Comparison of ENCODE assay signal across 22 mouse cellular contexts in genomic region chr15:96770299-96770698, GRCm38 (mm10).
DNase-seq lines count a peak whose midpoint lies in the region; ATAC-seq and TF ChIP-seq lines count a peak whose summit lies in the region.
"Had no signal": no experiment of that assay in that cellular context is flagged by ENCODE, and none has a peak within 500 bp of the region (broad histone marks: within the 10 kb centered on the region; RNA-seq: fewer than 3 reads in every experiment).

No protein-coding gene starts in this region.

- H3K27ac ChIP-seq in heart, embryonic 13.5 days (replicated peaks) = peak overlapping the region; percentile 44; the same call in 1 of the 2 replicates
- H3K27ac ChIP-seq in heart, embryonic 11.5 days (ENCODE audit: low read depth, low read length) = no peak overlapping the region
- H3K27ac ChIP-seq in kidney, embryonic 15.5 days = peak overlapping the region; percentile 57
- H3K27ac ChIP-seq in thymus, adult 2 months (ENCODE audit: control insufficient read depth, insufficient read depth, low read length) = no peak overlapping the region
- H3K27ac ChIP-seq: embryonic facial prominence, embryonic 13.5 days; hindbrain, postnatal 0 days; limb, embryonic 13.5 days; liver, embryonic 12.5 days had no signal

- POLR2A ChIA-PET in Patski (lab: Charles Lee) = interaction anchor here (1.4 kb wide), 1 partner anchor 13 kb away, joined by 3 read pairs; no protein-coding TSS in a partner anchor

- DNase-seq in kidney, adult 8-10 months = no peak
- DNase-seq in 3T3-L1 (ENCODE audit: low read depth, low spot score) (peak; percentile 53), Patski (ENCODE audit: low read depth, low spot score) (no peak)
- DNase-seq in frontal cortex, postnatal 14 days (ENCODE audit: low spot score in 2 of 2) = no peak
- no peak for DNase-seq in thymus, adult 2 months
- DNase-seq: adrenal gland, postnatal 25 days; cerebellum, adult 8-10 months; cerebellum, postnatal 36 days; embryo, embryonic 11 days; kidney, postnatal 36 days; lung, adult 18-20 months; midbrain, embryonic 14.5 days; right cerebral cortex, postnatal 14 days had no signal

- no peak for TF ChIP-seq POLR2A in thymus, adult 2 months (IDR thresholded peaks at IDR 0.05; ENCODE audit: control insufficient read depth, extremely low read depth, insufficient read depth, low read length, poor library complexity)

- no peaks in the 10 kb centered on the region for H3K36me3 ChIP-seq in heart, embryonic 13.5 days
- no peaks in the 10 kb centered on the region for H3K36me3 ChIP-seq in heart, embryonic 11.5 days (ENCODE audit: control insufficient read depth, insufficient read depth, low read length)
- no peaks in the 10 kb centered on the region for H3K36me3 ChIP-seq in kidney, embryonic 15.5 days
- H3K36me3 ChIP-seq in thymus, adult 2 months (ENCODE audit: control insufficient read depth, insufficient read depth, low read length) = no peaks in the 10 kb centered on the region
- H3K36me3 ChIP-seq: embryonic facial prominence, embryonic 13.5 days; limb, embryonic 13.5 days; liver, embryonic 12.5 days had no signal

- in situ Hi-C loops in Patski (cut with MboI; ENCODE audit: low pct_unique_long_range_greater_than_20kb) = no loop called here

- CTCF ChIA-PET in Patski (lab: Charles Lee) = interaction anchor here (0.6 to 2.1 kb wide), 2 partner anchors 10 to 166 kb away, joined by 3 to 6 read pairs; no protein-coding TSS in a partner anchor

- WGBS in heart, embryonic 13.5 days = 72% methylated on average over 7 of the region's 7 CpGs
- whole genome bisulfite sequencing in heart, embryonic 11.5 days (ENCODE audit: insufficient replicate concordance) = 77% methylated on average over 7 of the region's 7 CpGs
- WGBS in kidney, embryonic 15.5 days = 54% methylated on average over 7 of the region's 7 CpGs
- WGBS in thymus, adult 2 months = 71% methylated on average over 7 of the region's 7 CpGs

- no peak overlapping the region for H3K4me2 ChIP-seq in heart, embryonic 13.5 days
- no peak overlapping the region for H3K4me2 ChIP-seq in heart, embryonic 11.5 days
- H3K4me2 ChIP-seq in kidney, embryonic 15.5 days = no peak overlapping the region
- H3K4me2 ChIP-seq: embryonic facial prominence, embryonic 13.5 days; limb, embryonic 13.5 days; liver, embryonic 12.5 days had no signal

- no peak overlapping the region for H3K4me3 ChIP-seq in heart, embryonic 13.5 days
- no peak overlapping the region for H3K4me3 ChIP-seq in heart, embryonic 11.5 days (ENCODE audit: low read depth, low read length)
- no peak overlapping the region for H3K4me3 ChIP-seq in kidney, embryonic 15.5 days (replicated peaks)
- no peak overlapping the region for H3K4me3 ChIP-seq in thymus, adult 2 months (ENCODE audit: control insufficient read depth, insufficient read depth, low read length)
- H3K4me3 ChIP-seq: embryonic facial prominence, embryonic 13.5 days; limb, embryonic 13.5 days; liver, embryonic 12.5 days had no signal

- 0 out of 2 replicates have a peak overlapping the region, but pooled peaks have one; percentile 5 for H3K9ac ChIP-seq in heart, embryonic 13.5 days
- H3K9ac ChIP-seq in heart, embryonic 11.5 days (ENCODE audit: low read depth, low read length) = no peak overlapping the region; the same call in 1 of the 2 replicates
- no peak overlapping the region for H3K9ac ChIP-seq in kidney, embryonic 15.5 days
- H3K9ac ChIP-seq: embryonic facial prominence, embryonic 13.5 days; limb, embryonic 13.5 days; liver, embryonic 12.5 days had no signal

- TF ChIP-seq CTCF in Patski (IDR thresholded peaks at IDR 0.05) = no peak
- no peak for TF ChIP-seq CTCF in thymus, adult 2 months (IDR thresholded peaks at IDR 0.05; ENCODE audit: borderline replicate concordance, control insufficient read depth, extremely low read depth, insufficient read depth, low read length, poor library complexity)

- H3K27me3 ChIP-seq in heart, embryonic 13.5 days (replicated peaks) = no peaks in the 10 kb centered on the region
- no peaks in the 10 kb centered on the region for H3K27me3 ChIP-seq in heart, embryonic 11.5 days (ENCODE audit: control insufficient read depth, insufficient read depth, low read length)
- H3K27me3 ChIP-seq in kidney, embryonic 15.5 days = no peaks in the 10 kb centered on the region
- H3K27me3 ChIP-seq in Patski = no peaks in the 10 kb centered on the region
- no peaks in the 10 kb centered on the region for H3K27me3 ChIP-seq in thymus, adult 2 months (ENCODE audit: control insufficient read depth, insufficient read depth, low read length)
- H3K27me3 ChIP-seq: embryonic facial prominence, embryonic 13.5 days; limb, embryonic 13.5 days; liver, embryonic 12.5 days had no signal

- ATAC-seq in heart, embryonic 13.5 days (ENCODE audit: extremely low read depth, insufficient number of reproducible peaks, low FRiP score, low TSS enrichment) = no peak
- ATAC-seq in heart, embryonic 11.5 days (replicated peaks; ENCODE audit: insufficient number of reproducible peaks, low FRiP score, low TSS enrichment) = no peak
- peak; percentile 27; the same call in 1 of the 2 replicates for ATAC-seq in kidney, embryonic 15.5 days (replicated peaks; ENCODE audit: low FRiP score)
- ATAC-seq in Patski = peak; percentile 54
- ATAC-seq: forebrain, embryonic 14.5 days; hindbrain, postnatal 0 days; intestine, embryonic 16.5 days; liver, embryonic 12.5 days had no signal

- peaks cover 55% of the 10 kb centered on the region for H3K4me1 ChIP-seq in heart, embryonic 13.5 days
- peaks cover 36% of the 10 kb centered on the region for H3K4me1 ChIP-seq in heart, embryonic 11.5 days (ENCODE audit: control insufficient read depth, insufficient read depth, low read length)
- H3K4me1 ChIP-seq in kidney, embryonic 15.5 days = peaks cover 36% of the 10 kb centered on the region
- H3K4me1 ChIP-seq in thymus, adult 2 months (replicated peaks; ENCODE audit: control insufficient read depth, insufficient read depth, low read length) = peaks cover 23% of the 10 kb centered on the region
- H3K4me1 ChIP-seq: liver, embryonic 12.5 days had no signal

- no peaks in the 10 kb centered on the region for H3K9me3 ChIP-seq in heart, embryonic 13.5 days
- no peaks in the 10 kb centered on the region for H3K9me3 ChIP-seq in heart, embryonic 11.5 days (replicated peaks; ENCODE audit: control insufficient read depth, low read length)
- H3K9me3 ChIP-seq in kidney, embryonic 15.5 days (replicated peaks) = no peaks in the 10 kb centered on the region
- H3K9me3 ChIP-seq: embryonic facial prominence, embryonic 13.5 days; limb, embryonic 13.5 days; liver, embryonic 12.5 days had no signal

Comparison
In these comparisons a context has a peak if more than half of its experiments do, and no peak if none do; other contexts are left out.
1. H3K27ac ChIP-seq: peak in heart, embryonic 13.5 days (single experiment) and kidney, embryonic 15.5 days (single experiment); none in heart, embryonic 11.5 days (single experiment) and thymus, adult 2 months (single experiment).
2. ATAC-seq: peak in kidney, embryonic 15.5 days (single experiment) and Patski (single experiment); none in heart, embryonic 13.5 days (single experiment) and heart, embryonic 11.5 days (single experiment).